Comparison of ENCODE assay signal across 8 mouse cellular contexts in genomic region chr15:83563857-83564651, GRCm38 (mm10). TPM values are rescaled to one million over a fixed set of nuclear protein-coding genes. Genes with fewer than 3 reads are reported as not detected.
DNase-seq lines count a peak whose midpoint lies in the region; ATAC-seq lines count a peak whose summit lies in the region.

No protein-coding gene starts in this region.

- peak; percentile 52 for DNase-seq in gastrocnemius, adult 18-20 months (ENCODE audit: low spot score)
- DNase-seq in gastrocnemius, postnatal 25 days: no peak
- DNase-seq in embryonic facial prominence, embryonic 10.5 days (ENCODE audit: low spot score): peak; percentile 64
- DNase-seq in kidney, postnatal 10 days: peak; percentile 74
- peak; percentile 68 to 79 for DNase-seq in spleen, postnatal 10 days (ENCODE audit: low spot score in 2 of 2)
- DNase-seq in right cerebral cortex, adult 18-20 months: no peak

- peak overlapping the region; percentile 62 for H3K4me3 ChIP-seq in embryonic facial prominence, embryonic 10.5 days
- H3K4me3 ChIP-seq in heart, embryonic 14.5 days (ENCODE audit: control insufficient read depth in 1 of 2, insufficient read depth in 1 of 2, low read depth in 1 of 2, low read length in 2 of 2): peak overlapping the region; percentile 51 to 54

- WGBS in embryonic facial prominence, embryonic 10.5 days: 3% methylated on average over 27 of the region's 27 CpGs
- 2% methylated on average over 27 of the region's 27 CpGs for WGBS in heart, embryonic 14.5 days

- no peaks in the 10 kb centered on the region for H3K9me3 ChIP-seq in embryonic facial prominence, embryonic 10.5 days
- H3K9me3 ChIP-seq in heart, embryonic 14.5 days (ENCODE audit: control insufficient read depth, low read length): no peaks in the 10 kb centered on the region

- H3K4me1 ChIP-seq in embryonic facial prominence, embryonic 10.5 days: peaks cover 22% of the 10 kb centered on the region
- peaks cover 5 to 14% of the 10 kb centered on the region in 2 experiments for H3K4me1 ChIP-seq in heart, embryonic 14.5 days (ENCODE audit: control insufficient read depth in 2 of 2, insufficient read depth in 2 of 2, low read length in 2 of 2)

- no peaks in the 10 kb centered on the region for H3K36me3 ChIP-seq in embryonic facial prominence, embryonic 10.5 days (replicated peaks)
- no peaks in the 10 kb centered on the region for H3K36me3 ChIP-seq in heart, embryonic 14.5 days (ENCODE audit: control insufficient read depth, insufficient read depth, low read length)

- peaks cover 33% of the 10 kb centered on the region for H3K27me3 ChIP-seq in embryonic facial prominence, embryonic 10.5 days (replicated peaks; ENCODE audit: low read depth, poor library complexity, severe bottlenecking)
- H3K27me3 ChIP-seq in heart, embryonic 14.5 days (ENCODE audit: control insufficient read depth, insufficient read depth, low read length): no peaks in the 10 kb centered on the region

- peak overlapping the region; percentile 89 for H3K4me2 ChIP-seq in heart, embryonic 14.5 days (ENCODE audit: low read length)

- ATAC-seq in heart, embryonic 14.5 days (ENCODE audit: insufficient number of reproducible peaks, insufficient read depth, low FRiP score, low read depth): peak; percentile 23
- peak; percentile 46 for ATAC-seq in megakaryocyte, adult 5-6 weeks (ENCODE audit: poor library complexity, severe bottlenecking)

- H3K27ac ChIP-seq in embryonic facial prominence, embryonic 10.5 days (replicated peaks): peak overlapping the region; percentile 78
- peak overlapping the region; percentile 38 to 54 for H3K27ac ChIP-seq in heart, embryonic 14.5 days (replicated peaks in 1 of 2; ENCODE audit: control insufficient read depth in 1 of 2, insufficient read depth in 1 of 2, low read depth in 2 of 2, low read length in 2 of 2)

- H3K9ac ChIP-seq in heart, embryonic 14.5 days (ENCODE audit: low read length): peak overlapping the region; percentile 80

RNA-seq across cellular contexts. Expression of gene Mcat, which starts 0.5 kb away (rescaled TPM):
- 10 to 100 TPM; 20.4 to 22.1 TPM for total RNA-seq in gastrocnemius, adult 18-20 months (2021)
- 10 to 100 TPM; 18.6 to 21.4 TPM for total RNA-seq in gastrocnemius, postnatal 25 days (2021)
- 43.9 and 46.9 TPM in 2 replicates for polyA plus RNA-seq in embryonic facial prominence, embryonic 10.5 days (2016; fragmentation: Nextera tagmentation; extraction: Ambion mirVana)
- polyA plus RNA-seq in heart, embryonic 14.5 days (2014; fragmentation: Nextera tagmentation; extraction: Ambion mirVana): 33.0 and 33.4 TPM in 2 replicates
- total RNA-seq in megakaryocyte, adult 5-6 weeks (2015): 4.3 and 5.2 TPM in 2 replicates
- 7.0 and 8.0 TPM in 2 replicates for total RNA-seq in megakaryocyte, adult 5-6 weeks (2017)

RNA-seq across cellular contexts. Expression of gene Tspo, which starts 0.7 kb away (rescaled TPM):
- total RNA-seq in gastrocnemius, adult 18-20 months (2021): 10 to 100 TPM; 19.6 to 26.8 TPM
- total RNA-seq in gastrocnemius, postnatal 25 days (2021): 10 to 100 TPM; 21.2 to 34.5 TPM
- polyA plus RNA-seq in embryonic facial prominence, embryonic 10.5 days (2016; fragmentation: Nextera tagmentation; extraction: Ambion mirVana): 34.1 and 35.6 TPM in 2 replicates
- polyA plus RNA-seq in heart, embryonic 14.5 days (2014; fragmentation: Nextera tagmentation; extraction: Ambion mirVana): 191 TPM in 2 replicates
- total RNA-seq in megakaryocyte, adult 5-6 weeks (2015): 184 and 209 TPM in 2 replicates
- 112 and 119 TPM in 2 replicates for total RNA-seq in megakaryocyte, adult 5-6 weeks (2017)

RNA-seq across cellular contexts. Expression of gene Ttll12, which starts 30.9 kb away (rescaled TPM):
- 1 to 10 TPM; 3.6 to 4.0 TPM for total RNA-seq in gastrocnemius, adult 18-20 months (2021)
- total RNA-seq in gastrocnemius, postnatal 25 days (2021): 1 to 10 TPM; 4.2 to 4.9 TPM
- polyA plus RNA-seq in embryonic facial prominence, embryonic 10.5 days (2016; fragmentation: Nextera tagmentation; extraction: Ambion mirVana): 62.8 and 64.3 TPM in 2 replicates
- polyA plus RNA-seq in heart, embryonic 14.5 days (2014; fragmentation: Nextera tagmentation; extraction: Ambion mirVana): 18.6 and 19.8 TPM in 2 replicates
- total RNA-seq in megakaryocyte, adult 5-6 weeks (2015): 5.9 and 6.1 TPM in 2 replicates
- 3.0 and 6.5 TPM in 2 replicates for total RNA-seq in megakaryocyte, adult 5-6 weeks (2017)

RNA-seq across cellular contexts. Expression of gene Bik, which starts 37.4 kb away (rescaled TPM):
- 1 to 10 TPM in 1 of 2 experiments, under 1 TPM in 1; 0.91 to 1.4 TPM for total RNA-seq in gastrocnemius, adult 18-20 months (2021)
- 1 to 10 TPM in 1 of 2 experiments, under 1 TPM in 1; 0.59 to 1.3 TPM for total RNA-seq in gastrocnemius, postnatal 25 days (2021)
- polyA plus RNA-seq in embryonic facial prominence, embryonic 10.5 days (2016; fragmentation: Nextera tagmentation; extraction: Ambion mirVana): 2.3 TPM in 2 replicates
- polyA plus RNA-seq in heart, embryonic 14.5 days (2014; fragmentation: Nextera tagmentation; extraction: Ambion mirVana): 34.9 and 37.2 TPM in 2 replicates
- total RNA-seq in megakaryocyte, adult 5-6 weeks (2015): 0.41 TPM in 1 of 2 replicates, not detected in the other
- 0.40 TPM in 1 of 2 replicates, not detected in the other for total RNA-seq in megakaryocyte, adult 5-6 weeks (2017)

RNA-seq across cellular contexts. Expression of gene Ttll1, which starts 53.4 kb away (rescaled TPM):
- total RNA-seq in gastrocnemius, adult 18-20 months (2021): 1 to 10 TPM; 3.5 to 4.3 TPM
- total RNA-seq in gastrocnemius, postnatal 25 days (2021): 1 to 10 TPM; 2.2 to 6.3 TPM
- 30.9 and 32.6 TPM in 2 replicates for polyA plus RNA-seq in embryonic facial prominence, embryonic 10.5 days (2016; fragmentation: Nextera tagmentation; extraction: Ambion mirVana)
- 17.6 and 17.8 TPM in 2 replicates for polyA plus RNA-seq in heart, embryonic 14.5 days (2014; fragmentation: Nextera tagmentation; extraction: Ambion mirVana)
- total RNA-seq in megakaryocyte, adult 5-6 weeks (2015): 3.6 and 3.8 TPM in 2 replicates
- 3.2 and 4.4 TPM in 2 replicates for total RNA-seq in megakaryocyte, adult 5-6 weeks (2017)

Comparison
In these comparisons a context has a peak if more than half of its experiments do, and no peak if none do; other contexts are left out.
1. DNase-seq: peak in gastrocnemius, adult 18-20 months (single experiment), embryonic facial prominence, embryonic 10.5 days (single experiment), kidney, postnatal 10 days (single experiment) and spleen, postnatal 10 days (2 of 2); none in gastrocnemius, postnatal 25 days (single experiment) and right cerebral cortex, adult 18-20 months (single experiment).